Mouse (Mus musculus) heart, adult 2 months (tissue): ENCODE results near the gene Samhd1. TPM values are rescaled to one million over a fixed set of nuclear protein-coding genes. Genes with fewer than 3 reads are reported as not detected.

Experiments used
- DNase-seq, 2 experiments: peaks; one replicate each; pipeline ENCODE4 v3.0.0; 2021
- H3K27ac ChIP-seq: fragments of 200-600 bp; 2 replicates; pipeline ENCODE4 v1.8.1; 2022
- H3K27me3 ChIP-seq: fragments of 200-500 bp; 2 replicates; pipeline ENCODE4 v1.6.1; 2012; ENCODE audit warnings: mild to moderate bottlenecking, low read length, inconsistent platforms, mixed read lengths; ENCODE audit not compliant: control insufficient read depth, insufficient read depth
- H3K36me3 ChIP-seq: fragments of 200-500 bp; 2 replicates; pipeline ENCODE4 v1.6.1; 2012; ENCODE audit warnings: low read length, inconsistent platforms; ENCODE audit not compliant: control insufficient read depth, insufficient read depth
- H3K4me1 ChIP-seq: fragments of 200-500 bp; 2 replicates; pipeline ENCODE4 v1.6.1; 2011; ENCODE audit warnings: low read length; ENCODE audit not compliant: control insufficient read depth, insufficient read depth
- H3K4me3 ChIP-seq: fragments of 200-600 bp; 2 replicates; pipeline ENCODE4 v1.8.1; 2022
- H3K79me2 ChIP-seq: fragments of 200-500 bp; replicated peaks from 2 replicates; pipeline ENCODE4 v1.6.1; 2012; ENCODE audit warnings: mild to moderate bottlenecking, inconsistent platforms, low read length, moderate library complexity, mixed read lengths; ENCODE audit not compliant: control insufficient read depth, insufficient read depth
- H3K9ac ChIP-seq: fragments of 200-500 bp; 2 replicates; pipeline ENCODE4 v1.6.1; 2012; ENCODE audit warnings: low read depth, mild to moderate bottlenecking, control low read depth, inconsistent platforms, low read length, mixed read lengths
- CTCF ChIP-seq: fragments of 200-600 bp; IDR thresholded peaks from 2 replicates; pipeline ENCODE4 v1.8.1; 2022; ENCODE audit warnings: antibody characterized with exemption, mild to moderate bottlenecking, moderate library complexity
- EP300 ChIP-seq: fragments of 200-500 bp; IDR thresholded peaks from 2 replicates; pipeline ENCODE4 v1.6.1; 2011; ENCODE audit warnings: low read depth, low read length, control low read depth; ENCODE audit not compliant: insufficient read depth
- POLR2A ChIP-seq: fragments of 200-500 bp; IDR thresholded peaks from 2 replicates; pipeline ENCODE4 v1.6.1; 2011; ENCODE audit warnings: mild to moderate bottlenecking, low read depth, low read length, control low read depth; ENCODE audit not compliant: insufficient read depth
- WGBS: fragments of 180-500 bp; shearing (Covaris S2); methylation state at CpG from one replicate; pipeline ENCODE4 v1.1.7; 2018; 5-methylcytosine and 5-hydroxymethylcytosine counted together
- intact Hi-C: fragments of 180-260 bp; cut with DNase I; formaldehyde crosslinking; loops from one replicate; pipeline ENCODE4 v1.15.1; 2025
- polyA plus RNA-seq: library from polyadenylated mRNA; depleted of rRNA; stranded (reverse); fragments of >200 nt; gene quantifications from 2 replicates; pipeline ENCODE4 v1.2.3, GENCODE M21; 2012
- total RNA-seq, 2 experiments: library from RNA; stranded (reverse); gene quantifications; 2 replicates each; pipeline ENCODE4 v1.2.3; 2021

The Samhd1 gene
- total and polyA plus RNA-seq, 3 experiments, result 19.8 to 23.8 (median 22.7) TPM

DNA sequence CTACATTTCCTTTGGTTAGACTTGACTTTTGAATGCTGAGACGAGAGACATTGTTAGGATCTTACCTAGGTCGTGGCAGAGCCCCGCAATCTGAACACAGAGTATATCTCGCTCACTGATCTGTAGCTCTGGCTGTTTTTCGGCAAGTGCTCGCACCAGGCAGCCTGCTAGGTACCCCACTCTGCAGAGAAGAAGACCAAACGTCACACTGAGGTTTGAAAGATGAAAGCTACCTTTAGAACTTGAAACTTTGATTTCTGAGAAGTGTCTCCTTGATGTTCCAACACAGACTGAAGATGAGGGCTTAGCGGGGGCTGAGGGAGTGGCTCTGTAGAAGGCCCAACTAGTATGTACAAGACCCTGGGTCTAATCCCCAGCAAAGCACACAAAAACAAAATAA lies 13.3 kb downstream of the Samhd1 start:
- no peak for TF ChIP-seq CTCF
- no peak for TF ChIP-seq EP300
- TF ChIP-seq POLR2A, result no peak

GRCm38 (mm10) chr2:157119075-157119474 lies 16.0 kb downstream of the Samhd1 start:
- TF ChIP-seq CTCF, result no peak
- TF ChIP-seq EP300, result no peak
- TF ChIP-seq POLR2A, result no peak
- no peaks in the 10 kb centered on the region for H3K79me2 ChIP-seq
- DNase-seq, result no peak
- no peaks in the 10 kb centered on the region for H3K4me1 ChIP-seq
- no peaks in the 10 kb centered on the region; the same call in 1 of the 2 replicates for H3K36me3 ChIP-seq
- intact Hi-C loops, result no loop called here
- H3K4me3 ChIP-seq, result no peak overlapping the region
- H3K27me3 ChIP-seq, result no peaks in the 10 kb centered on the region
- 57% methylated on average over 3 of the region's 3 CpGs for WGBS
- H3K9ac ChIP-seq, result no peak overlapping the region
- no peak overlapping the region for H3K27ac ChIP-seq

More for the DNA sequence above, 13.3 kb downstream of the Samhd1 start:
- Histone ChIP-seq H3K9ac (no peak overlapping the region), H3K27ac (no peak overlapping the region), H3K4me1 (no peaks in the 10 kb centered on the region), H3K79me2 (no peaks in the 10 kb centered on the region), H3K27me3 (no peaks in the 10 kb centered on the region), H3K4me3 (no peak overlapping the region), H3K36me3 (peaks cover 2% of the 10 kb centered on the region)
- DNase-seq, result no peak
- intact Hi-C loops, result no loop called here
- 89% methylated on average over 8 of the region's 8 CpGs for WGBS

GRCm38 (mm10) chr2:157118556-157118955 lies 16.5 kb downstream of the Samhd1 start:
- H3K27ac ChIP-seq, result no peak overlapping the region
- TF ChIP-seq POLR2A (no peak), EP300 (no peak), CTCF (no peak)
- no peaks in the 10 kb centered on the region for H3K79me2 ChIP-seq
- no peak overlapping the region for H3K9ac ChIP-seq
- H3K4me1 ChIP-seq, result no peaks in the 10 kb centered on the region
- 69% methylated on average over 4 of the region's 4 CpGs for WGBS
- DNase-seq, result no peak
- H3K4me3 ChIP-seq, result no peak overlapping the region
- H3K27me3 ChIP-seq, result no peaks in the 10 kb centered on the region
- intact Hi-C loops, result no loop called here
- no peaks in the 10 kb centered on the region; the same call in 1 of the 2 replicates for H3K36me3 ChIP-seq

DNA sequence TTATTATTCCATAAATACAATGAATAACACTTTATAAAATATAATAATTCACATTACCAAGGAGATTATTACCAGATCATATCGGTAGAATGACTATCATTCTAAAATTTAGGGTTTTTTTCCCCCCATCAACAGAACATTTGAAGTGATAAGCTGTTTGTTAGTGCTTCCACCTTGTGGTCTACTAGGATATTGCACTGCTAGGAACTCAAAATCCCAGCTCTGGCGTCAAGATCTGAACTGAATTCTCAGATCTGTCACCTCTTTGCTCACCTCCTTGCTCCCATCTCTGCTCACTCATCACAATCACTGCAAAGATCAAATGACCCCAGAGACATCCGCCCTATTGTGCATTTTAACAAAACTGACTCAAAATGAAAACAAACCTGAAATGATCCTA lies 18.1 kb downstream of the Samhd1 start:
- no peak overlapping the region for H3K4me3 ChIP-seq
- no peak for DNase-seq
- H3K4me1 ChIP-seq, result no peaks in the 10 kb centered on the region
- no peak overlapping the region for H3K27ac ChIP-seq
- H3K36me3 ChIP-seq, result no peaks in the 10 kb centered on the region; the same call in 1 of the 2 replicates
- intact Hi-C loops, result no loop called here
- no peaks in the 10 kb centered on the region for H3K79me2 ChIP-seq
- H3K27me3 ChIP-seq, result no peaks in the 10 kb centered on the region
- 17% methylated on average over 3 of the region's 3 CpGs for WGBS
- H3K9ac ChIP-seq, result no peak overlapping the region
- TF ChIP-seq CTCF (peak; percentile 89), POLR2A (no peak), EP300 (no peak)

GRCm38 (mm10) chr2:157108236-157108635 lies 26.8 kb downstream of the Samhd1 start:
- no peaks in the 10 kb centered on the region for H3K4me1 ChIP-seq

GRCm38 (mm10) chr2:157104454-157104853 lies 30.6 kb downstream of the Samhd1 start:
- 90% methylated on average over 8 of the region's 8 CpGs for WGBS
- no peak for DNase-seq
- Histone ChIP-seq H3K4me1 (no peaks in the 10 kb centered on the region), H3K4me3 (no peak overlapping the region), H3K9ac (no peak overlapping the region), H3K27ac (no peak overlapping the region), H3K36me3 (no peaks in the 10 kb centered on the region; the same call in 1 of the 2 replicates), H3K27me3 (no peaks in the 10 kb centered on the region), H3K79me2 (no peaks in the 10 kb centered on the region)
- TF ChIP-seq POLR2A, result no peak
- no peak for TF ChIP-seq EP300
- TF ChIP-seq CTCF, result no peak
- intact Hi-C loops, result no loop called here

More at GRCm38 (mm10) chr2:157108236-157108635, 26.8 kb downstream of the Samhd1 start:
- TF ChIP-seq CTCF, result no peak
- TF ChIP-seq EP300, result no peak
- DNase-seq, result no peak
- Histone ChIP-seq H3K27ac (no peak overlapping the region), H3K4me3 (no peak overlapping the region), H3K9ac (no peak overlapping the region), H3K36me3 (no peaks in the 10 kb centered on the region; the same call in 1 of the 2 replicates), H3K27me3 (no peaks in the 10 kb centered on the region), H3K79me2 (no peaks in the 10 kb centered on the region)
- intact Hi-C loops, result no loop called here
- WGBS, result 70% methylated on average over 4 of the region's 4 CpGs
